Mouse (Mus musculus) liver, embryonic 15.5 days (tissue): ENCODE measurements around the gene Dirc2. TPM values are rescaled to one million over a fixed set of nuclear protein-coding genes. Genes with fewer than 3 reads are reported as not detected.

Source experiments
- ATAC-seq: fragments of 200-750 bp; cut with Nextera tagmentation; 2 replicates; pipeline ENCODE4 v1.8.0; 2017; ENCODE audit warnings: moderate number of reproducible peaks, mild to moderate bottlenecking, moderate library complexity; ENCODE audit not compliant: insufficient read depth
- H3K27ac ChIP-seq: fragments of 300-500 bp; sonication (generic); replicated peaks from 2 replicates; pipeline ENCODE4 v1.5.1; 2015; ENCODE audit warnings: mild to moderate bottlenecking, inconsistent platforms
- H3K27me3 ChIP-seq: fragments of 300-500 bp; sonication (generic); 2 replicates; pipeline ENCODE4 v1.6.1; 2015; ENCODE audit warnings: mild to moderate bottlenecking, inconsistent platforms
- H3K36me3 ChIP-seq: fragments of 300-500 bp; sonication (generic); replicated peaks from 2 replicates; pipeline ENCODE4 v1.6.1; 2015; ENCODE audit warnings: moderate library complexity, mild to moderate bottlenecking, inconsistent platforms
- H3K4me1 ChIP-seq: fragments of 300-500 bp; sonication (generic); replicated peaks from 2 replicates; pipeline ENCODE4 v1.6.1; 2015; ENCODE audit warnings: inconsistent platforms
- H3K4me2 ChIP-seq: fragments of 300-500 bp; sonication (generic); 2 replicates; pipeline ENCODE4 v1.6.1; 2015; ENCODE audit warnings: moderate library complexity, mild to moderate bottlenecking, inconsistent platforms
- H3K4me3 ChIP-seq: fragments of 300-500 bp; sonication (generic); replicated peaks from 2 replicates; pipeline ENCODE4 v1.5.1; 2015; ENCODE audit warnings: mild to moderate bottlenecking, inconsistent platforms
- H3K9ac ChIP-seq: fragments of 300-500 bp; sonication (generic); 2 replicates; pipeline ENCODE4 v1.6.1; 2015; ENCODE audit warnings: moderate library complexity, mild to moderate bottlenecking, inconsistent platforms
- H3K9me3 ChIP-seq: fragments of 300-500 bp; sonication (generic); replicated peaks from 2 replicates; pipeline ENCODE4 v1.6.1; 2016; ENCODE audit warnings: inconsistent platforms
- WGBS: fragments of 180-500 bp; shearing (Covaris S2); methylation state at CpG from one replicate; pipeline ENCODE4 v1.1.7; 2015; ENCODE audit warnings: mixed read lengths; ENCODE audit not compliant: insufficient replicate concordance; 5-methylcytosine and 5-hydroxymethylcytosine counted together
- polyA plus RNA-seq: library from polyadenylated mRNA; unstranded; fragments of >200 nt; fragmentation: Nextera tagmentation; extraction: Ambion mirVana; gene quantifications from 2 replicates; pipeline ENCODE4 v1.2.1, GENCODE M21; 2015

The Dirc2 gene
- polyA plus RNA-seq, 1 experiment from 2014 or later = 5.0 TPM

DNA sequence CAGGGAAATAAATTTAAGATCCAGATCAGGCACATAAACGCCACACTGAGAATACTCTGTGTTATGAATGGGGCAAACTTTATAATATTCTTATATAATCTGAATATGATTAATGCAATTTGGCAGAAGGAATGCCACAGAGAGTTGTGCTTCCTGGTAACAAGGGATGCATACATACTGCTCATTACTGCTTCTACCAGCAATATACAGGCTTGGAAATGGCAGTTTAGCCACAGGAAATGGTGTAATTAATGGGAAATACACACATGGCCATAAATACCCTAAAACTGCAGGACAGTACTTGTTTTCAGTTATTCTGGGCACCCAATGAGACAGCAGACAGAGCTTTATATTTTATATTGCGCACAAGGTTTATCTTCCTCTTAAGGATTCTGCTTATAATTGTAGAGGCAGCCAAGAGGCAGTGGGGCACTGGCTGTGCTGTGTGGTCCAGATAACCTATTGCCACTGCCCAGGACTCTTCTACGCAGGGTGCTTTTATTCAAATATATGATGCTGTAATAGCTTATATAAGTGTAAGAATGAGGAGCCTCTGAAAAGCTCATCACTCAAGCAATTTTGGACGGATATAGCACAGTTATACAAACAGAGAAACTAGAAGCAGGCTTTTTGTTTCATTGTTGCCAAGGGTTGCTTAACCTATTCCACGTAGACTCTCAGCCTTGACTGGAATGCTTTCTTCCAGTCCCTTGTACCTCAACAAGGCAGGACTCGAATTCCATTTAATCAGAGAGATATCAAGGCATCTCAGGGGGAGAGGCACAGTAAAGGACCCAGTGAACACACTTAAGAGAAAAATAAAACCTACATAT is 13.4 kb downstream of the Dirc2 start:
- WGBS = 53% methylated on average over 6 of the region's 6 CpGs
- Histone ChIP-seq H3K27me3 (no peaks in the 10 kb centered on the region), H3K27ac (peak overlapping the region; percentile 53), H3K9ac (no peak overlapping the region), H3K9me3 (no peaks in the 10 kb centered on the region), H3K4me1 (peaks cover 59% of the 10 kb centered on the region), H3K36me3 (no peaks in the 10 kb centered on the region), H3K4me2 (peak overlapping the region; percentile 32), H3K4me3 (no peak overlapping the region; the same call in 1 of the 2 replicates)
- ATAC-seq = peak; percentile 68

DNA sequence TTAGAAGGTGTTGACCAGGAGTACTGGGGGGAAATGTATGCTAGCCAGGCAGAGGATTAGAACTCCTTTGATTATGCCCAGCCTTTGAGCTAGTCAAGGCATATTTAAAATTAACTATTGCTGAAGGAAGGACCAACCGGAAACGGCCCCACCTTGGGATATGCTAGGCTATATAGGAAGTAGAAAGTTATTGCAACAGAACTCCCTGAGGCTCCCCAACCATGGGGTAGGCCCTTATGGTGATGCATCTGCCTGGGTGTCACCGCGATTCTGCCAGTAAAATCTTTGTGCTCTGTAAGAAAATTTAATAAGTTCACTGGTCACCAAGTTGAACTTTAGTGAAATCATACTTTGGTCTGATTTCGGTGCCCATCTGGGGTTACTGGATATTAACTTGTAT is 15.2 kb downstream of the Dirc2 start:
- no peak overlapping the region for H3K9ac ChIP-seq
- H3K4me2 ChIP-seq = no peak overlapping the region
- no peak overlapping the region for H3K27ac ChIP-seq
- no peaks in the 10 kb centered on the region for H3K27me3 ChIP-seq
- no peaks in the 10 kb centered on the region for H3K9me3 ChIP-seq
- ATAC-seq = no peak
- 73% methylated on average over 5 of the region's 5 CpGs for whole genome bisulfite sequencing
- no peak overlapping the region for H3K4me3 ChIP-seq
- peaks cover 44% of the 10 kb centered on the region for H3K4me1 ChIP-seq
- no peaks in the 10 kb centered on the region for H3K36me3 ChIP-seq

- H3K9ac ChIP-seq = no peak overlapping the region
- no peak overlapping the region for H3K27ac ChIP-seq
- H3K9me3 ChIP-seq = no peaks in the 10 kb centered on the region
- H3K4me3 ChIP-seq = no peak overlapping the region
- H3K36me3 ChIP-seq = no peaks in the 10 kb centered on the region
- WGBS = 81% methylated on average over 4 of the region's 4 CpGs
- ATAC-seq = no peak
- peaks cover 31% of the 10 kb centered on the region for H3K4me1 ChIP-seq
- H3K4me2 ChIP-seq = no peak overlapping the region
- no peaks in the 10 kb centered on the region for H3K27me3 ChIP-seq
Observed at GRCm38 (mm10) chr16:35751841-35752240, 17.3 kb downstream of the Dirc2 start.

DNA sequence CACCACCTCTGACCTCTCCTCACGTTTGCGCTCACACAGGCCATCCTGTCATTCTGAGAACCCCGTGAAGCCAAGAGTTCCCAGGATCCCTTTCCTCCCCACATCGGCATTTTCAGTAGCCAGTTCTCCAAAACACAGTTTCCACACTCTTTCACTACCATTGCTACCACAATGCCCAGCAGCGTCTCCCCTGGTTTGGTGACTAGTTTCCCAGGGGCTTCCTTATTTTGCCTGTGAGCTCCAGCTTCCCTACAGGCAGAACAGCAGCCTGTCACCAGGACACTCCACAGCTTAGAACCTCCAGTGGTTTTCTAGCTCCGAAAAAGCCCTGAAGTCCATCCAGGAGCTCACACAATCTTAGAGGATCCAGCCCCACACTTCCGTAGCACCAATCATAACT is 19.8 kb downstream of the Dirc2 start:
- no peaks in the 10 kb centered on the region for H3K27me3 ChIP-seq
- H3K4me3 ChIP-seq = no peak overlapping the region
- no peak overlapping the region for H3K27ac ChIP-seq
- peaks cover 9% of the 10 kb centered on the region; the same call in 1 of the 2 replicates for H3K4me1 ChIP-seq
- WGBS = 80% methylated on average over 7 of the region's 7 CpGs
- no peaks in the 10 kb centered on the region for H3K9me3 ChIP-seq
- ATAC-seq = no peak
- H3K4me2 ChIP-seq = no peak overlapping the region
- H3K36me3 ChIP-seq = no peaks in the 10 kb centered on the region
- H3K9ac ChIP-seq = no peak overlapping the region

DNA sequence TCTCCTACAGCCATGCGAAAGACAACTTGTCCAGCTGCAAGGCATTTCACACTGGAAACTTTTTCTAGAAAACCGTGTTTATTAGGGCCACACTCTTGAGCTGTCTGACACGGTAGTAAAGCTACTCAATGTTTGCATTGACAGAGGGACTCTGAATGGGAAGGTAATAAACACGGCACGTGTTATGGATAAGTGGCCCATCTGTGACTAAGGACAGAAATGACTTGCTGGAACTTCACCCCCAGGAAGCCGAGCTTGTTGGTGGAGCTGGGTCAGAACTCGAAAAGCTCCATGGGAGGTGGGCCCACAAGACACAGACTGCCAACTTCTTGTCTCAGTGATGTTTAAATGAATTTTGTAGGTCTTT is 20.9 kb downstream of the Dirc2 start:
- H3K9ac ChIP-seq = no peak overlapping the region
- ATAC-seq = no peak
- no peaks in the 10 kb centered on the region for H3K9me3 ChIP-seq
- no peak overlapping the region for H3K4me2 ChIP-seq
- WGBS = 79% methylated on average over 7 of the region's 7 CpGs
- no peak overlapping the region for H3K4me3 ChIP-seq
- no peaks in the 10 kb centered on the region for H3K27me3 ChIP-seq
- H3K4me1 ChIP-seq = peaks cover 5% of the 10 kb centered on the region; the same call in 1 of the 2 replicates
- no peak overlapping the region for H3K27ac ChIP-seq
- H3K36me3 ChIP-seq = no peaks in the 10 kb centered on the region

DNA sequence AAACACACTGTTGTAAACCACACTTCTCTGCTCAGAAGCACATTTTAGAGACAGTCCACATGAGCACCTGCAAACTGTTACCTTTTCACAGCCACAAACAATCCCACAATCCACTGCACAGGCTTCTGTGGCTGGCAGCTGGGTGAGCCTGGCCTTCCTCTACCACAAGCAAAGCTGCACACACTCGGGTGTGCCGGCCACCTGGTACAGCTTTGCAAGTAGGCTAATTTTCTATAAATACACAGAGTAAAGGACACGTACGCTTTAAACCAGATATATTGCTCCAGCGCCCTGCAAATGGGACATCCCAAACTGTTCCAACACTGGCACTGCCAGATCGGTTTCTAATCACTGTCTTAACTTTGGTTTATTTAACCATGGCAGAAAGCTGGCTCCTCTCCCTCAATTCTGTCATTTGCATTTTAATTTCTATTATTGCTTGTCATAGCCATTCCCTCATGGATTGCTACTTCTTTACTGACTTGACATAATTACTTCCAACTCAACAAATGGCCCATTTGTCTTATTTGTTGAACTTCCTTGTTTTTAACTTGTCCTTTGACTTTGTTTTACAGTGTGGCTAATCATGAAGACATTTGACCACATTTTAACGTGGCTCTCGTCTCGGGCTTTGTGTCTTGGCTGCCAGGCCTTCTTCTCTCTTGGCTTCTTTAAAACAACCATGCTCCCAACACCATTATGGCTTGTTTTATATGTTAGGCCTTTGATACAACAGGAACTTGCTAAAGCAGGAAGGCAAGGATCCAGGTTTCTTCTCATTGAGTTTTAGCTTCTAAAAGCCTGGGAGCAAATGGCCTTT is 21.5 kb downstream of the Dirc2 start:
- no peak overlapping the region for H3K9ac ChIP-seq
- H3K27ac ChIP-seq = no peak overlapping the region
- H3K4me2 ChIP-seq = no peak overlapping the region
- H3K9me3 ChIP-seq = no peaks in the 10 kb centered on the region
- H3K4me1 ChIP-seq = peaks cover 5% of the 10 kb centered on the region; the same call in 1 of the 2 replicates
- no peak overlapping the region for H3K4me3 ChIP-seq
- no peak for ATAC-seq
- H3K36me3 ChIP-seq = no peaks in the 10 kb centered on the region
- no peaks in the 10 kb centered on the region for H3K27me3 ChIP-seq
- WGBS = 70% methylated on average over 9 of the region's 9 CpGs

DNA sequence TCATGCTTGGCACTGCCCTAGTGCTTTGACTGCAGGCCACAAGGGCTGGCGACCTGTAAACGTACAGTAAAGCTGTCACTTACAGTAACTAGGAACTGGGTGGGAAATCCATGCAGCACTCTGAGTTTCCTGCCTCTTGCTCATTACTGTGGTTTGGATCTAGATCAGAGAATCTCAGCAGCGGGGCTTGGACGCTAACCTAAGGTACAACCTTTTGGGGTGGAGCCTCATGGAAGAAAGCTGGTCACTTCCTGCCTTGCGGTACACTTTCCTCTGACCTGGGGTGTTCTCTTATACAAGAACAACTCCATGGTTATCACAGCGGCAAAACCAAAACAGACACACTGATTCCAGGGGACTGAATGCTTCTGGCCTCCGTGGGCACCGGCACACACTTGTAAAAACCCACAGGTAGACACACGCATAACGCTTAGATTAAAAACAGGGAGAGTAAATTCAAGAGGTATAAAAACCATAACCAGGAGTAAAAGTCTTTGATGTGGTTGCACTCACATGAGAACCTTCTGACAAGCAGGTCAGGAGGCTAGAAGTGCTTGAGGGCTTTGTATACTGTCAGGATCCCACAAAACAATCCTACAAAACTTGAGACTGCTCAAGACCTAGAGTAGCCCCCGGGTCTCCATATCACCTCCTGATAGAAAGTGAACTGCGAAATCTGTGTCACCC is 26.8 kb downstream of the Dirc2 start:
- H3K36me3 ChIP-seq = no peaks in the 10 kb centered on the region
- WGBS = 75% methylated on average over 12 of the region's 12 CpGs
- H3K27me3 ChIP-seq = no peaks in the 10 kb centered on the region
- H3K4me1 ChIP-seq = peaks cover 14% of the 10 kb centered on the region; the same call in 1 of the 2 replicates
- H3K4me3 ChIP-seq = no peak overlapping the region
- no peak overlapping the region for H3K27ac ChIP-seq
- H3K9ac ChIP-seq = no peak overlapping the region
- ATAC-seq = no peak
- H3K4me2 ChIP-seq = no peak overlapping the region
- H3K9me3 ChIP-seq = no peaks in the 10 kb centered on the region

- Histone ChIP-seq H3K9ac (no peak overlapping the region), H3K4me2 (no peak overlapping the region), H3K36me3 (0 out of 2 replicates have a peak, but pooled peaks cover 2% of the 10 kb centered on the region), H3K9me3 (no peaks in the 10 kb centered on the region), H3K27me3 (no peaks in the 10 kb centered on the region), H3K4me3 (no peak overlapping the region), H3K4me1 (peaks cover 14% of the 10 kb centered on the region; the same call in 1 of the 2 replicates), H3K27ac (no peak overlapping the region)
- 87% methylated on average over 5 of the region's 5 CpGs for WGBS
- ATAC-seq = no peak
Observed at GRCm38 (mm10) chr16:35741621-35742020, 27.5 kb downstream of the Dirc2 start.

GRCm38 (mm10) chr16:35740943-35741342 is 28.2 kb downstream of the Dirc2 start:
- Histone ChIP-seq H3K27me3 (no peaks in the 10 kb centered on the region), H3K4me3 (no peak overlapping the region), H3K4me2 (no peak overlapping the region), H3K9ac (no peak overlapping the region), H3K36me3 (0 out of 2 replicates have a peak, but pooled peaks cover 2% of the 10 kb centered on the region), H3K4me1 (peaks cover 14% of the 10 kb centered on the region; the same call in 1 of the 2 replicates), H3K9me3 (no peaks in the 10 kb centered on the region), H3K27ac (no peak overlapping the region)
- 75% methylated on average over 6 of the region's 6 CpGs for WGBS
- ATAC-seq = no peak

GRCm38 (mm10) chr16:35740357-35740756 is 28.8 kb downstream of the Dirc2 start:
- H3K9me3 ChIP-seq = no peaks in the 10 kb centered on the region
- H3K4me3 ChIP-seq = no peak overlapping the region
- no peak overlapping the region for H3K4me2 ChIP-seq
- H3K36me3 ChIP-seq = peaks cover 3% of the 10 kb centered on the region; the same call in 1 of the 2 replicates
- H3K4me1 ChIP-seq = peaks cover 14% of the 10 kb centered on the region; the same call in 1 of the 2 replicates
- H3K9ac ChIP-seq = no peak overlapping the region
- no peak overlapping the region for H3K27ac ChIP-seq
- ATAC-seq = no peak
- WGBS = 79% methylated on average over 12 of the region's 12 CpGs
- H3K27me3 ChIP-seq = no peaks in the 10 kb centered on the region

GRCm38 (mm10) chr16:35739548-35739947 is 29.6 kb downstream of the Dirc2 start:
- 22% methylated on average over 1 of the region's 1 CpGs for WGBS
- no peak overlapping the region for H3K27ac ChIP-seq
- H3K4me2 ChIP-seq = no peak overlapping the region
- no peak overlapping the region for H3K9ac ChIP-seq
- H3K4me1 ChIP-seq = peaks cover 14% of the 10 kb centered on the region; the same call in 1 of the 2 replicates
- H3K4me3 ChIP-seq = no peak overlapping the region
- no peaks in the 10 kb centered on the region for H3K9me3 ChIP-seq
- H3K36me3 ChIP-seq = peaks cover 10% of the 10 kb centered on the region
- no peak for ATAC-seq
- no peaks in the 10 kb centered on the region for H3K27me3 ChIP-seq
